Mouse (Mus musculus): ENCODE results near the gene Olfr437.
"Not testable (repeated sequence)": the region's sequence is repeated elsewhere in the genome, so short reads cannot be mapped to it uniquely, and the experiment has no call there.

Olfr437 gene

DNA sequence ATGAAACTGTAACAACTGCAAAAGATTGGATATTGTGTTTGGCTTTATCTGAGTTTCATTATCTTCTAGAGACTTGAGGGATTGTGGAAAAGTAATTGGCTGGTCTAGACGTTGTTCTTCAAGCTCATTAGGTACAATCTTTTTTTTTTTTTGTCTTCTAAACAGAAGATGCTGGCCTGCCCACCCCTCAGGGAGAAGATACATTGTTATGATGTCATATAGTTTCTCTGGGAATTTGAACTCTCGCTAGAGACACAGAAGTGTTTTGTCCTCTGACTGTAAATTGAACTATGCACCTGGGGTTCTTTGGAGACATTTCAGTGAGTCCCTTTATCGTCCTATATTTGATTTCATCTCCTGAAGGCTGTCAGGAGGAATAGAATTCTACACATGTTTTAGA lies at the start of gene Olfr437:
Olfr437 (plus strand) TSS at position 301 of the 400 bp plus-strand sequence.
- no peak for DNase-seq

GRCm38 (mm10) chr6:43146267-43146666 lies 16.8 kb upstream of the Olfr437 start, which contains the start of gene Olfr237-ps1:
Gene Olfr237-ps1 (plus strand): TSS chr6:43146567.
- DNase-seq = not testable (repeated sequence)

GRCm38 (mm10) chr6:43159502-43159901 lies 3.6 kb upstream of the Olfr437 start:
- DNase-seq = no peak

- no peak for DNase-seq
These were observed 4.2 kb downstream of the Olfr437 start for GRCm38 (mm10) chr6:43167246-43167645.

GRCm38 (mm10) chr6:43171840-43172239 lies 8.8 kb downstream of the Olfr437 start, which contains the start of gene Olfr13:
Gene Olfr13 (plus strand): TSS chr6:43172140.
- DNase-seq = no peak

- no peak for DNase-seq
These were observed 15.0 kb downstream of the Olfr437 start for GRCm38 (mm10) chr6:43178129-43178528.

GRCm38 (mm10) chr6:43178584-43179501 lies 15.8 kb downstream of the Olfr437 start:
- DNase-seq = no peak

GRCm38 (mm10) chr6:43190986-43191385 lies 27.9 kb downstream of the Olfr437 start:
- no peak for DNase-seq

- no peak for DNase-seq
These were observed 33.7 kb downstream of the Olfr437 start, which contains the start of gene Olfr435 for GRCm38 (mm10) chr6:43196781-43197180. Gene Olfr435 (plus strand): TSS chr6:43197146.

- no peak for DNase-seq
These were observed 35.0 kb downstream of the Olfr437 start for GRCm38 (mm10) chr6:43198094-43198493.

DNA sequence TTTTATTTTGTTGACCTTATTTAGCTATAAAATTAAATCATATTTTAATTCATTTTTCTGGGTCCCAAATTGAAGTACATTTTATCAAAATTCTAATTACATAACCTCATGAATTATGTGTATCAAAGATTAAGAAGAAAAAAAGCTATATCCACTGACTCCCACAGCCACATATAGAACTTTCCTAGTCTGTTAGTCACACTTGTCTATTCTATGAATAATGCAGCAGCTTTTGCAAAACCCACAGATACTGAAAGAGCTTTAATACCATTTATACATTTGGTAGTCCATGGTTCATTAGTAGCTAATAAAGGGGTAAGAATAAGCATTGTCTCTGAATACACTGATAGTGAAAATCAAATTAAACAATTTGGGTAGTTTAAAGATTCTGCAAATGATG lies 39.7 kb downstream of the Olfr437 start:
- no peak for DNase-seq

DNA sequence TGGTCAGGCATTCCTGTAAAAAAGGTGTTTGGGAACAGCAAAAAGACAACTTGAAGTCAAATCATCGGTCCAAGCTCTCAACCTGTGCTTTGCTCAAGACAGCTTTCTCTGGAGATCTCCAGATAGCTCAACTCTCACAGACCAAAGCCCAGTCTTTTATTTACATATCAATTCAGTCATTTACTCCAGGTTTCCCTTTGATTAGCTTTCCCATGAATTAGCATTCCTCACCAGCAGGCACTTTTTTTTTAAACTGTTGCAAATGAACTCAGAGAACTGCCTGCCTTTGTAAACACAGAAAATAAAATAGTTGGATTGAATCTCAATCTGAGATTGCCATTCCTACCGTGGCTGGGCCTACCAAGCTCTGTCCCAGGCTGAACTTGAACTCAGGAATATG lies 42.3 kb downstream of the Olfr437 start:
- no peak for DNase-seq

- DNase-seq = not testable (repeated sequence)
These were observed 49.8 kb downstream of the Olfr437 start, which contains the start of gene Olfr434 for GRCm38 (mm10) chr6:43212873-43213272. Gene Olfr434 (plus strand): TSS chr6:43213021.

All from kidney, postnatal 36 days (tissue).